Mouse (Mus musculus) olfactory bulb, adult 2 months (tissue): ENCODE data around the gene Cd47.

Experiments used
- CTCF ChIP-seq: fragments of 200-500 bp; IDR thresholded peaks from 2 replicates; pipeline ENCODE4 v1.5.1; 2012; ENCODE audit warnings: low read depth, mild to moderate bottlenecking, low read length, moderate library complexity; ENCODE audit not compliant: insufficient read depth
- POLR2A ChIP-seq: fragments of 200-500 bp; IDR thresholded peaks from 2 replicates; pipeline ENCODE4 v1.6.1; 2012; ENCODE audit warnings: mild to moderate bottlenecking, low read depth, low read length, moderate library complexity; ENCODE audit not compliant: insufficient read depth

DNA sequence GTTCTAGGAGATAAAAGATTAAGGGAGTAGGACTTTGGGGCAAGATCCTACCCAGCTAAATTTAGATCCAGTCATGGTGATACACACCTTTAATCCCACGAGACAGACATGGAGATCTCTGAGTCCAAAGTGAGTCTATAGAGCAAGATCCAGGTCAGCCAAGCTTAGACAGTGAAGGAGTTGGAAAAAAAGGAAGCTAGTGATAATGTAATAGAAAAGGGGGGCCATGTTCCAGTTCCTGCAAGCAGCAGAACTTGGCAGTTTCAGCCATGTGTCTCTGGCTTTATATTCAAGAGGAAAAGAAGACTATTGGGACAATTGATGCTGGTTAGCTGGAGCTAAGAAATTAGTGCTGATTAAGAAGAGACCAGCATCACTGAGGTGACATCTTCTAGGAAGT lies 43.4 kb downstream of the Cd47 start:
- TF ChIP-seq CTCF (no peak), POLR2A (no peak)
